Mouse (Mus musculus): ENCODE measurements at regions not wholly inside any gene's neighbourhood (a gene's known extent, or its start where the extent isn't known, plus 50 kb on each side); places are given as distances from the start of the nearest gene placed in this dataset.
A peak's percentile ranks its signal among the peaks of the same experiment; 100 is the strongest.

DNA sequence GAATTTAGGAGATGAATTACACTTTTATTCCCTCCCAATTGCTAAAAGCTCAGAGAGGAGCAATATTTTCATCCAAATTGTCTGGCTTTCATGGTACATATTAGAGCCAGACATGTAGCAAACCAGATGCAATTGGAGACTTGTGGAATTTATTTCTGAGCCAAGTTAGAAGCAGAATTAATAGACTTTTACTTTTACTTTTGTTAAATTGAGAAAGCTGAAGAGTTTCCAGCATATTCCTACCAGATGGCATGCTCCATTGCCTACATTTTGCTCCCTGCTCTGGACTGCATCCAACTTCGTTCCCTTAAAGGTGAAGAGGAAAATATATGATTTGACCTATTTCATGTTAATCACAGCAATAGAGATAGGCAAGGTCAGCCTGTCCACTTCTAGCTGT is 646.4 kb upstream of the Slit2 start:
- DNase-seq: no peak

DNA sequence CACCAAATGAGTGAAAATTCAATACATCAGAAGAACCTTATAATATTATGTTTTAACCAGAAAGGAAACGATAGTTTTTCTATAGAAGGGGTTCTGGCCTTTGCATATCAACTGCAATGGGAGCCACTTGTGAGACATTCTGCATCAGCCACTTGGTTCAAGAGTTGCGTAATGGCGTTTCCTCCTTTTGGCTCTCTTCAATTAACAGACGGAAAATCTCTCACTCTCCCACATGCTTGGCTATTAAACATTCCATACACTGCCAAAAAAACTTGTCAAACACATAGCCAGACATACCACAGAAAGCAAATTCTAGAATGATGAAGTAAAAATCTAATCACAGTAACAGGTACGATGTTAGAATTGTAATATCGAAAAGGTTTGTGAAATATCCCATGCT is 643.1 kb upstream of the Slit2 start:
- DNase-seq: no peak

- DNase-seq: no peak
Observed at GRCm38 (mm10) chr5:47370184-47370583, 612.8 kb upstream of the Slit2 start.

- DNase-seq: no peak
Observed at GRCm38 (mm10) chr5:47385930-47386329, 597.0 kb upstream of the Slit2 start.

DNA sequence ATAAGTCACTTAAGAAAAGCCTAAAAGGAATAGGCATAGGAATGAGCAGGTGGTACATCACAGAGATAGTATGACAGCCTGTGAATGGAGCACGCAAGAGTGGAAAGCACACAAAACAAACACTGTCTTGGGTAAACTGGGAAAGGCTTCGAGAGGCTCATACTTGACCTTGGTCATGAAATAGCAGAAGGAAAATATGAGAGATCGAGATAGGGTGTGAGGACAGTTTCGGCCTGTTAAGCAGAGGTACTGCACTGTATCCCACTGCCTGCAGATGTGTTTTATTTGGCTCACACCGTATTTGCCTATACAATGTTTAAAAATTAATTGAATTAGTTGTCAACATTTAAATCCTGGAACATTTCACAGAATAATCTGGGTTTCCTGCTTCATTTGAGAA is 596.2 kb upstream of the Slit2 start:
- DNase-seq: no peak

DNA sequence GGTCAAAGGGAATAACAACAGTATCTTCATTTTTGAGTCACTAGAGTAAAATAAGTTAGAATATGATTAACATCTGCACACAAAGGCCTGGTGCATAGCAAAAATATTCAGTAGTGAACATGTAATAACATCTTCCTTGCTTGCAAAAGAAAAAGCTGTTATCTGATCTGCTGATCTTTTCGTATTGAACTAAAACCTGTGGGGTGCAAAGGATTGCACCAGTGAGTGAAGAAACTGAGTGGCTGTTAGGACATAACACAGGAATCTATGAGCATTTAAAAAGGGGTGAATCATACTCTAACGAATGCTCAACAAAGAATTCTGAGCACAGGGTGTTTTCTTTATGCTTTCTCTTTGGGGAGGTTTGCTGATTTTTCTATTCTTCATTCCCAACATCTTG is 592.2 kb upstream of the Slit2 start:
- no peak for DNase-seq

GRCm38 (mm10) chr5:47396874-47397273 is 586.1 kb upstream of the Slit2 start:
- no peak for DNase-seq

- no peak for DNase-seq
Observed at GRCm38 (mm10) chr5:47421916-47422315, 561.0 kb upstream of the Slit2 start.

DNA sequence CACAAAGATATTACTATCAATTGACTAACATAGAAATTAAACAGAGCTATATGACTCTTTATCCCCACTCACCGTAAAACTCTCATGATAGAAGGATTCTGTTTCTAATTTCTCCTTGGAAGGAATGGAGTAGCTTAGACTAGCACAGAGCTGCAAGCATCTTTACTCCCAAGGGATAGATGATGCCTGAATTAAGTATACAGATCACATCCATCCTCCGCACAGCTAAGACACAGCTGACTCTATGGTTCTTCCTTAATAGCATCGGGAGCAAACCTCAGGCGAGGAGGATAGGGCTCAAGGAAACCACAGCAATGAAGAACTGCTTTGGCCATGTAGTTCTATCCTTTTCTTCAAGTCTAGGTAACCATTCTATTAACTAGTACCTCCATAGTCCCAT is 556.9 kb upstream of the Slit2 start:
- DNase-seq: no peak

DNA sequence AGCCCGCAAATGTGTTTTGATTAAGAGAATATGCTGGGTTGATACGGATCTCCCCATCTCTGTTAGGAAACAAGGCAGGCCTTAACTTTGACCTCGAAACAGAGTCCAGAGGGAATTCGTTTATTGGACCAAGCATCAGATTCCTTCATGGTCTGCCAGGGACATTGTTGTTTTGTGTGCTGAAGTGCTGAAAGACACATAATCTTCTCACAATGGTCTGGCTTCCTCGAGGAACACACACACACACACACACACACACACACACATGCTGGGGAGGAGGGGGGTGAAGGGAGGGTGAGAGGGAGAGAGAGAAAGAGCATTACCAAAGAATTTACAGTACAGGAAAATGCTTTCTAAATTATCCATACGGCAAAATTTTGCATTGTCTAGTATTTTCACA is 556.5 kb upstream of the Slit2 start:
- no peak for DNase-seq

DNA sequence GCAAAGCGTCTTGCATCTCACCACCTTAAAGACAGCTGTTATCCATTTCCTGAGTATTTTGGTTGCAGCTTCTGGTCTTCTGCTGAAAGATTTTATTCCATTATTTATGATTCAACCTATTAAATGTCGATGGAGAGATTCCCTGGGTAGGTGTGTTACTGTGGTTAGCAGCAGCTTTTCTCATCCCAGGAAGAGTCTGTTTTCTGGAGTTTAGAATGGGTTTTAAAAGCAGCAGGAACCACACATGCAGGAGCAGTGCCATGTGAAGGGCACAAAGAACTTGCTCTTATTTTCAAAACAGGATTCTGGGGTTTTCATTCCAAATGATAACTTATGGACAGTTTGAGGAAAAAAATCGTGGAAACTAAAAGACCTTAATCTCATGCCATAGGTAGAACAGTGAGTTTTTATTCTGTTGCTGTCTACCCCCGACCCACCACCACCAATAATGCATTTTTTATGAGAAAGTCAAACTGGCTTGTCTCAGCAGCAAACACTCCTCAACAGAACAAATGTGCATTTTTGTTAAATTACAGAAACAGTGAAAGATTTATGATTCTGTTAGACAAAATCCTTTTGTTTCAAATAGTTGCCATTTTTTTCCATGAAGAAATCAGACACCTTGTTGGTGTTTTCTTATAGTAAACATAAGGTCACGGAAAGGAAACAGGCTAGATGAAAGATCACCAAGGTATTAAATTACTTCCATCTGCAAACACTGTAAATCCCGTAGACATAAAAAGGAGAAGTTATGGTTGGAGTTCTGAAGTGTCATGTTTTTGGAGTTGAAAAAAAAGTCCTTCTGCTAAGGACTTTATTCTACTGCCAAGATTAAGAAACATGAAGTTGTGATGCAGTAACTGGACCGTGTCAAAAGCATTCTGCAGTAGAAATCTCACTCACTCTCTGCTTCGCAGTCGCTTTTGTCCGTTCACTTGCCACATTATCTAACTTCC is 553.4 kb upstream of the Slit2 start:
- no peak for DNase-seq

DNA sequence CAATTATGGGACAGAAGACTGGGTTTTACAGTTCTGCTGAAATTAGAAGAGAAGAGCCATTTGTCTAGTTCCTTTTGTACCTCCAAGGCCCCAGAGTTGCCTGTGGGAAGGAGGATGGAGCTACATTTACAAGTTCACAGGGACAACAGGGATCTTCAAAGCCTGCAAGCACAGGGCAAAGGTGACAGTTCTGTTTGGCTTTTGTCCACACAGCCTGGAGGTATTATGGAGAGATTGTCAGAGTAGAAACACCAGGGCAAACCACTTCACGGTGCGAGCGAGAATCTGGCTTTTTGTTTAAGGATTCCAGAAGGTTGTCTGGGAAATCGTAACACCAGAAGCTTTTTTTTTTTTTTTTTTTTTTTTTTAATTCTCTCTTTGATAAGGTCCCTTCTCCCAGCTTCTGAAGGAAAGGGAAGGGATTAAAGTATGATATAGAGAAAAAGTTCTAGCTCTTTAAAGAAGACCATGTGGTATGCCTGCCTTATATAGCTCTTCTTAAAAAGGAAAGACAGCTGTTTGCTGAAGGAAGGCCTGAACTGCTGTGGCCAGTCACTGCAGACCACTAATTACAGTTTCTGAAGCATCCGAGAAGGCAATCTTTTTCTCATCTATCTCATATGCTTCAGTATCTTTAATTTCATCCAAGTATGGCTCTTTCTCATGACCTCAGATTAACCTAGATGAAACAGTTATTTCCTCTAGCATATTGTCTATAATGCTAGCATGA is 551.2 kb upstream of the Slit2 start:
- DNase-seq: no peak

GRCm38 (mm10) chr5:47436455-47436854 is 546.5 kb upstream of the Slit2 start:
- no peak for DNase-seq

GRCm38 (mm10) chr5:47446305-47447028 is 536.5 kb upstream of the Slit2 start:
- DNase-seq: no peak

- no peak for DNase-seq
Observed at GRCm38 (mm10) chr5:47464848-47465247, 518.1 kb upstream of the Slit2 start.

GRCm38 (mm10) chr5:47469394-47469793 is 513.5 kb upstream of the Slit2 start:
- peak; percentile 62 for DNase-seq

GRCm38 (mm10) chr5:47472027-47472825 is 510.7 kb upstream of the Slit2 start:
- DNase-seq: no peak

GRCm38 (mm10) chr5:47479908-47480307 is 503.0 kb upstream of the Slit2 start:
- DNase-seq: no peak

DNA sequence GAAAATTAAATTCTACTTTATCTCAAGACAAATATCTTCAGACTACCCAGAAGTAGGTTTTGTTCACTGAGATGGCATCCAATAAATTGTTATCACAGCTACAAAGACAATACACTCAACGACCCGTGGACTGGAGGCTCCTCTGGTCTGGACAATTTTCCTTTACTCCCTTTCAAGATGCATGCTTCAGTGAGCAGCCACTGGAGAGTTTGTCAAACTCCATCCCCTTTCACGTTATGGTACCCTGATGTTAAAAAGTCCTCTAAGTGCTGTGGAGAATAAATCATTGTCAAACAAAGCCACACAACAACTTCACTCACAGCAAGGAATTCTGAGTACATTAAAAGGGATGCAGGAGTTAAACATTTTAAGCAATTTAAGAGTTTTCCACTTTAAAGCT is 486.7 kb upstream of the Slit2 start:
- no peak for DNase-seq

DNA sequence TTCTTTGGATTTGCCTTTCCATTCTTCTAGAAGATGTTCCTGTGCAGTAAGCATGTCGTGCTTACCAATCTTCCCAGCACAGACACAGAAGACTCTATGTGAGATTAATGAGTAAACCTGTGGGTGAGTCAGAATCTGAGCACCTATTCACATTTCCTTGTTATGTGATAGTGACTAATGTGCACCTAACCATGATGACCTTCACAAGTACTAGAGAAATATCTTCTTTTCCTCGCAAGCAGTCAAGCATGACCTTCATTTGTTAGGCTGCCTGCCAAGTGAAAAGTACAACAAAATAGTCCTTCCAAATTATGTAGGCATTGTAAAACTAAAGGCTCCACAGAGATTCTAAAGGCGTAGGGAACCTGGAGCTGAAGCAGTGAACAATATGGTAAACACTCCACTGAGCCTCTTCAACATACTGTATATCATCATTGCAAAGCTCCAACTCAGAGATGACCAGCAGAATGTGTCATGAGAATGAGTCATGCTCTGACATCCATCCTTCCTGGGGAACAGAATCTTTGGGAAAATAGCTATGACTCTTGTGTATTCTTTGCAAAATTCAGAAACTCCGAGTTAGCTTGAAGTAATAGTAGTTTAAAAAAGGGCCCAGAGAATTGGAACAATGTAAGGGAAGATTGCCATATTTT is 480.0 kb upstream of the Slit2 start:
- DNase-seq: peak; percentile 6

- DNase-seq: no peak
Observed at GRCm38 (mm10) chr5:47508689-47509301, 474.1 kb upstream of the Slit2 start.

All from adrenal gland, adult 8-10 months (tissue).